Mouse (Mus musculus) retina, adult 2 months (tissue): ENCODE measurements around the gene Nt5dc3.

Experiments used
- DNase-seq: peaks from one replicate; pipeline ENCODE4 v3.0.0-alpha.2; 2012; ENCODE audit warnings: low read depth, low spot score

Nt5dc3 gene

GRCm38 (mm10) chr10:86872591-86872990 is 93.8 kb downstream of the Nt5dc3 start:
- no peak for DNase-seq

GRCm38 (mm10) chr10:86878721-86879120 is 99.9 kb downstream of the Nt5dc3 start:
- DNase-seq = no peak

GRCm38 (mm10) chr10:86880071-86880806 is 101.4 kb downstream of the Nt5dc3 start:
- no peak for DNase-seq

- no peak for DNase-seq
These were observed 102.6 kb downstream of the Nt5dc3 start for GRCm38 (mm10) chr10:86881448-86881847.

GRCm38 (mm10) chr10:86886434-86886833 is 107.6 kb downstream of the Nt5dc3 start:
- DNase-seq = no peak
